Mouse (Mus musculus) lung, postnatal 0 days (tissue): ENCODE results near the gene Efcab11.

Experiments
- CTCF ChIP-seq: IDR thresholded peaks from 2 replicates; pipeline ENCODE4 v1.5.1; 2016; ENCODE audit warnings: antibody characterized with exemption, mild to moderate bottlenecking
- EP300 ChIP-seq: IDR thresholded peaks from 2 replicates; pipeline ENCODE4 v1.6.1; 2016; ENCODE audit warnings: antibody characterized with exemption, mild to moderate bottlenecking, control low read depth

DNA sequence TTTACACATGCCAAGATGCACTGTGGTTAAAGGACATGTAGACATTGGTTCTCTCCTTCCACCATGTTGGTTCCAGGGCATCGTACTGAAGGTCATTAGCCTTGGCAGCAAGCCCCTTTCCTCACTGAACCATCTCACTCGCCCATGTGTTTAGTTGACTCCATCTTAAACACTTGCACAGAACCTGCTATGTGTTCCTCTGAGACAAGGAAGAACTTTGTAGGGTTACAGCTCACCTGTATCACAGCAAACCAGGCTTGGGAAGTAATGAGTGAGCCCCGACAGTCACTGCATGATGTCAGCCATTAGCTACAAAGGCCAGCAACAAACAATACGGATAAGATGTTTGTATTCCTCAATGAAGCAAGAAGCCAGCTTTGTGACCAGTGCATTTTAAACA is 13.6 kb upstream of the Efcab11 start:
- no peak for TF ChIP-seq CTCF
- no peak for TF ChIP-seq EP300
